Mouse (Mus musculus): ENCODE results near the gene Rtl8b. TPM values are rescaled to one million over a fixed set of nuclear protein-coding genes. Genes with fewer than 3 reads are reported as not detected.

Gene Rtl8b
- polyA plus RNA-seq (2021; fragmentation: Nextera tagmentation), result 24.4 and 25.2 TPM in 2 replicates
- long read RNA-seq, experiment 1, transcript Rtl8b-201 (1 exons, 1,232 nt), result major isoform, 17 of 17 reads
- long read RNA-seq, experiment 1, partial matches to known transcripts, result 0 of 17 reads
- long read RNA-seq, experiment 1, other reads (novel, unspliced or antisense), result 0 of 17 reads
- long read RNA-seq, experiment 2, transcript Rtl8b-201 (1 exons, 1,232 nt), result major isoform, 34 of 35 reads
- long read RNA-seq, experiment 2, partial matches to known transcripts, result 0 of 35 reads
- long read RNA-seq, experiment 2, other reads (novel, unspliced or antisense), result 1 of 35 reads

DNA sequence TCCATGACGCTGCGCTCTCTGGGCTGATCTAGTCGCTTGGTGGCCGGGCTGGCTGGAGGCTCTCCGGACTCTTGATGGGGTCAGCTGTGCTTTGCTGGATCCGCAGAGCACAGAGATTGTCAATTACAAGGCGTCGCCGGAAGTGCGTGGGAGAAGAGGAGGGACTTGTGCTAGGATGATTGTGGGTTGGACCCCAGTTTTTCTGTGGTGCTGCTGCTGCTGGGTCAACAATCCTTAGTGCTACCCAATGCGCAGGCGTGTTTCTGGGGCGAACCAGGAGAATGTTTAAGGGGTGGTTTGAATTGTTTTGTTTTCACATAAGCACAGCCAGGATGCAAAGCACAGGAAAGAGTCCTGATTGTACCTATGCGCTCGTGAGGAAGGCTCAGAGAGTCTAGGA is at the start of gene Rtl8b:
Gene Rtl8b, minus strand, starts transcription at position 115 of the 400 bp plus-strand sequence.

DNA sequence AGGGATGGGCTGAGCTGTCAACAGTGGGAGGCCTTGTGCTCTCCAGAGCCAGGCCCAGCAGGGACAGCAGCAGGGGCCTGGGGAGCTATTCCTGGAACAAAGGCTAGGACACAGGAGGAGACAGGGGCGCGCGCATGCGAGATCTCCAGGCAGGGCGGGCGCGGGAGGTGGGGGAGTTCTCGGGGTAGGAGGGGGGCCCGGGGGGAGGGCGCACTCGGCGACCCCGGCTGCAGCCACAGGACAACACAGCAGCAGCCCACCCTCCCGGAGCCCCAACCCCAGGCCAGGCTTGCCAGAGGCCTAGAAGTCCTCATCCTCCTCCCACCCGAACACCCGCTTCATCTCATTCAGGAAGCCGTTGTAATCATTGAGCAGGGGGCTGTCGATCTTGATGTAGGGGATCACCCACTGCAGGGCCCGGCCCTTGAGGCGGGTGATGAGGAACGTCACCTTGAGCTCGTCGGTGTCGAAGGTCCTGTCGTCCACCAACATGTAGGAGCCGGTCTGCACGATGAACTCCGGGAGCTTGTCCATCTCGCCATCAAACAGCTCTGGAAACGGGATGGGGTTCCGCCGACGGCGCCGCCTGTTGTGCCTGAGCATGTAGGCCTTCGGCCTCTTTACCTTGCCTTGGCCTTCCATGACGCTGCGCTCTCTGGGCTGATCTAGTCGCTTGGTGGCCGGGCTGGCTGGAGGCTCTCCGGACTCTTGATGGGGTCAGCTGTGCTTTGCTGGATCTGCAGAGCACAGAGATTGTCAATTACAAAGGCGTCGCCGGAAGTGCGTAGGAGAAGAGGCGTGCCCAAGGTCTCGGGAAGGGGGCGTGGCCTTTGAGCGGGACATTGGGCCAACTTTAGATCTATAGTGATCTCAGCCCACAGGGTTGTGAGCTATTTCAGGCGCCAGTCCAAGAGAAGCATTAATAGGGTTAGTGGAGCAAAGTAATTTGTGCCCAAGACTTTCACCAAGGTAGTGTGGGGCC is 26.9 kb downstream of the Rtl8b start, which contains the start of gene Rtl8a:
Gene Rtl8a, minus strand, starts transcription at position 703 of the 982 bp plus-strand sequence.

Other genes with a start within 250 kb of the Rtl8b start
- not detected in 2 replicates for gene Etd, start 235.5 kb downstream of the Rtl8b start, polyA plus RNA-seq (2021; fragmentation: Nextera tagmentation)
- 279 and 311 TPM in 2 replicates for gene Rtl8c, start 62.4 kb downstream of the Rtl8b start, polyA plus RNA-seq (2021; fragmentation: Nextera tagmentation)
- not detected in 2 replicates for gene Gm14597, start 61.4 kb downstream of the Rtl8b start, polyA plus RNA-seq (2021; fragmentation: Nextera tagmentation)
- gene Rtl8a, start 26.7 kb downstream of the Rtl8b start, polyA plus RNA-seq (2021; fragmentation: Nextera tagmentation), result 61.4 TPM in 2 replicates
- gene 4930502E18Rik, start 54.4 kb upstream of the Rtl8b start, polyA plus RNA-seq (2021; fragmentation: Nextera tagmentation), result 0.25 and 0.58 TPM in 2 replicates
- not detected in 2 replicates for gene 1700013H16Rik, start 87.4 kb upstream of the Rtl8b start, polyA plus RNA-seq (2021; fragmentation: Nextera tagmentation)
- gene Zfp36l3, start 106.0 kb upstream of the Rtl8b start, polyA plus RNA-seq (2021; fragmentation: Nextera tagmentation), result not detected in 2 replicates
- 3.2 and 3.7 TPM in 2 replicates for gene Xlr, start 127.3 kb upstream of the Rtl8b start, polyA plus RNA-seq (2021; fragmentation: Nextera tagmentation)